Mouse (Mus musculus): ENCODE data around the gene Scn3b.

The Scn3b gene

GRCm38 (mm10) chr9:40269103-40269861 is at the start of gene Scn3b:
Scn3b (plus strand) TSS chr9:40269217.
- peak; percentile 88 to 93 for DNase-seq

- DNase-seq, result peak in 1 of 2 experiments; percentile 47
Measured at GRCm38 (mm10) chr9:40224289-40224688, 44.7 kb upstream of the Scn3b start.

- peak; percentile 76 to 78 for DNase-seq
Measured at GRCm38 (mm10) chr9:40227874-40228789, 40.9 kb upstream of the Scn3b start.

GRCm38 (mm10) chr9:40228804-40229331 is 40.1 kb upstream of the Scn3b start:
- DNase-seq, result no peak

- no peak for DNase-seq
Measured at GRCm38 (mm10) chr9:40229479-40229878, 39.5 kb upstream of the Scn3b start.

- DNase-seq, result no peak
Measured at GRCm38 (mm10) chr9:40231019-40231418, 38.0 kb upstream of the Scn3b start.

- DNase-seq, result no peak
Measured at GRCm38 (mm10) chr9:40234233-40235072, 34.6 kb upstream of the Scn3b start.

GRCm38 (mm10) chr9:40235220-40235619 is 33.8 kb upstream of the Scn3b start:
- DNase-seq, result no peak

- DNase-seq, result no peak
Measured at GRCm38 (mm10) chr9:40239749-40240148, 29.3 kb upstream of the Scn3b start.

- no peak for DNase-seq
Measured at GRCm38 (mm10) chr9:40240311-40240710, 28.7 kb upstream of the Scn3b start.

- DNase-seq, result peak; percentile 71 to 76
Measured at GRCm38 (mm10) chr9:40241223-40241801, 27.7 kb upstream of the Scn3b start.

GRCm38 (mm10) chr9:40241951-40242888 is 26.8 kb upstream of the Scn3b start:
- DNase-seq, result peak; percentile 40 to 54

- DNase-seq, result no peak
Measured at GRCm38 (mm10) chr9:40245466-40245865, 23.6 kb upstream of the Scn3b start.

- peak; percentile 75 to 76 for DNase-seq
Measured at GRCm38 (mm10) chr9:40245974-40246665, 22.9 kb upstream of the Scn3b start.

- DNase-seq, result no peak
Measured at GRCm38 (mm10) chr9:40246702-40247101, 22.3 kb upstream of the Scn3b start.

GRCm38 (mm10) chr9:40249106-40249505 is 19.9 kb upstream of the Scn3b start:
- DNase-seq, result no peak

GRCm38 (mm10) chr9:40252459-40252858 is 16.6 kb upstream of the Scn3b start:
- no peak for DNase-seq

- DNase-seq, result no peak
Measured at GRCm38 (mm10) chr9:40263874-40264273, 5.1 kb upstream of the Scn3b start.

- peak; percentile 63 to 64 for DNase-seq
Measured at GRCm38 (mm10) chr9:40268040-40268747, 823 bp upstream of the Scn3b start.

- no peak for DNase-seq
Measured at GRCm38 (mm10) chr9:40268748-40269102, 292 bp upstream of the Scn3b start.
